Mouse (Mus musculus) intestine, embryonic 14.5 days (tissue): Measurements from ENCODE around the gene Atad5. TPM values are rescaled to one million over a fixed set of nuclear protein-coding genes. Genes with fewer than 3 reads are reported as not detected.

Experiments
- polyA plus RNA-seq: library from polyadenylated mRNA; unstranded; fragments of >200 nt; fragmentation: Nextera tagmentation; extraction: Ambion mirVana; gene quantifications from 2 replicates; pipeline ENCODE4 v1.2.1, GENCODE M21; 2014

Gene Atad5
- polyA plus RNA-seq, 1 experiment from 2014 or later, result 12.3 TPM

Other genes with a start within 250 kb of the Atad5 start
- 53.5 and 60.3 TPM in 2 replicates for gene Utp6, start 127.0 kb upstream of the Atad5 start, polyA plus RNA-seq
- 29.6 and 30.1 TPM in 2 replicates for gene Suz12, start 96.3 kb upstream of the Atad5 start, polyA plus RNA-seq
- gene Crlf3, start 8.4 kb upstream of the Atad5 start, polyA plus RNA-seq, result 29.2 and 32.4 TPM in 2 replicates
- gene Tefm, start 52.8 kb downstream of the Atad5 start, polyA plus RNA-seq, result 29.3 and 31.7 TPM in 2 replicates
- 1.9 and 2.3 TPM in 2 replicates for gene Adap2, start 64.7 kb downstream of the Atad5 start, polyA plus RNA-seq
- gene Rnf135, start 94.5 kb downstream of the Atad5 start, polyA plus RNA-seq, result 6.9 and 8.6 TPM in 2 replicates
- 51.1 and 54.7 TPM in 2 replicates for gene Rhot1, start 119.6 kb downstream of the Atad5 start, polyA plus RNA-seq
- 2.7 and 3.1 TPM in 2 replicates for gene Rhbdl3, start 211.5 kb downstream of the Atad5 start, polyA plus RNA-seq